Mouse (Mus musculus) heart, embryonic 11.5 days (tissue): ENCODE measurements around the gene Prune2. TPM values are rescaled to one million over a fixed set of nuclear protein-coding genes. Genes with fewer than 3 reads are reported as not detected.

ENCODE experiments used
- ATAC-seq: fragments of 200-750 bp; cut with Nextera tagmentation; replicated peaks from 2 replicates; pipeline ENCODE4 v1.8.0; 2017; ENCODE audit warnings: moderate library complexity; ENCODE audit not compliant: insufficient number of reproducible peaks, low FRiP score, low TSS enrichment
- H3K27ac ChIP-seq: fragments of 300-500 bp; sonication (generic); 2 replicates; pipeline ENCODE4 v1.5.1; 2014; ENCODE audit warnings: mild to moderate bottlenecking, low read depth, low read length
- H3K27me3 ChIP-seq: fragments of 300-500 bp; sonication (generic); 2 replicates; pipeline ENCODE4 v1.6.1; 2014; ENCODE audit warnings: mild to moderate bottlenecking, low read length, mixed read lengths; ENCODE audit not compliant: control insufficient read depth, insufficient read depth
- H3K36me3 ChIP-seq: fragments of 300-500 bp; sonication (generic); 2 replicates; pipeline ENCODE4 v1.6.1; 2014; ENCODE audit warnings: mild to moderate bottlenecking, low read length, moderate library complexity, mixed read lengths; ENCODE audit not compliant: control insufficient read depth, insufficient read depth
- H3K4me1 ChIP-seq: fragments of 300-500 bp; sonication (generic); 2 replicates; pipeline ENCODE4 v1.6.1; 2014; ENCODE audit warnings: low read length; ENCODE audit not compliant: control insufficient read depth, insufficient read depth
- H3K4me2 ChIP-seq: fragments of 300-500 bp; sonication (generic); 2 replicates; pipeline ENCODE4 v1.6.1; 2014; ENCODE audit warnings: mild to moderate bottlenecking, moderate library complexity
- H3K4me3 ChIP-seq: fragments of 300-500 bp; sonication (generic); 2 replicates; pipeline ENCODE4 v1.5.1; 2014; ENCODE audit warnings: low read depth, low read length
- H3K9ac ChIP-seq: fragments of 300-500 bp; sonication (generic); 2 replicates; pipeline ENCODE4 v1.6.1; 2014; ENCODE audit warnings: mild to moderate bottlenecking, low read depth, low read length, moderate library complexity
- H3K9me3 ChIP-seq: fragments of 300-500 bp; sonication (generic); replicated peaks from 2 replicates; pipeline ENCODE4 v1.6.1; 2016; ENCODE audit warnings: low read length; ENCODE audit not compliant: control insufficient read depth
- WGBS: fragments of 180-500 bp; shearing (Covaris S2); extraction: QIAGEN DNeasy Blood & Tissue Kit; methylation state at CpG from one replicate; pipeline ENCODE4 v1.1.7; 2014; ENCODE audit not compliant: insufficient replicate concordance; 5-methylcytosine and 5-hydroxymethylcytosine counted together
- polyA plus RNA-seq: library from polyadenylated mRNA; unstranded; fragments of >200 nt; fragmentation: Nextera tagmentation; extraction: Ambion mirVana; gene quantifications from 2 replicates; pipeline ENCODE4 v1.2.1, GENCODE M21; 2014

Gene Prune2
- polyA plus RNA-seq, 1 experiment from 2014 or later: 9.8 TPM

GRCm38 (mm10) chr19:17251453-17251852 lies 295.5 kb downstream of the Prune2 start:
- ATAC-seq: no peak
- no peaks in the 10 kb centered on the region for H3K9me3 ChIP-seq
- WGBS: 82% methylated on average over 8 of the region's 8 CpGs

GRCm38 (mm10) chr19:17252845-17253244 lies 296.9 kb downstream of the Prune2 start:
- ATAC-seq: no peak
- Histone ChIP-seq H3K27me3 (no peaks in the 10 kb centered on the region), H3K4me3 (no peak overlapping the region), H3K4me2 (no peak overlapping the region), H3K4me1 (no peaks in the 10 kb centered on the region), H3K36me3 (no peaks in the 10 kb centered on the region), H3K9me3 (no peaks in the 10 kb centered on the region), H3K9ac (no peak overlapping the region), H3K27ac (no peak overlapping the region)
- WGBS: 61% methylated on average over 3 of the region's 3 CpGs

More at GRCm38 (mm10) chr19:17251453-17251852, 295.5 kb downstream of the Prune2 start:
- no peaks in the 10 kb centered on the region for H3K27me3 ChIP-seq
- H3K4me2 ChIP-seq: no peak overlapping the region
- H3K4me3 ChIP-seq: no peak overlapping the region
- no peak overlapping the region for H3K27ac ChIP-seq
- H3K36me3 ChIP-seq: no peaks in the 10 kb centered on the region
- H3K4me1 ChIP-seq: no peaks in the 10 kb centered on the region
- H3K9ac ChIP-seq: no peak overlapping the region

- Histone ChIP-seq H3K4me3 (no peak overlapping the region), H3K27me3 (no peaks in the 10 kb centered on the region), H3K27ac (no peak overlapping the region), H3K36me3 (no peaks in the 10 kb centered on the region), H3K4me1 (no peaks in the 10 kb centered on the region), H3K4me2 (no peak overlapping the region), H3K9me3 (no peaks in the 10 kb centered on the region), H3K9ac (no peak overlapping the region)
- WGBS: 74% methylated on average over 4 of the region's 4 CpGs
- ATAC-seq: no peak
Measured at GRCm38 (mm10) chr19:17255511-17255910, 299.6 kb downstream of the Prune2 start.

- H3K36me3 ChIP-seq: no peaks in the 10 kb centered on the region
- no peaks in the 10 kb centered on the region for H3K27me3 ChIP-seq
- H3K4me1 ChIP-seq: no peaks in the 10 kb centered on the region
- ATAC-seq: no peak
- 70% methylated on average over 8 of the region's 8 CpGs for WGBS
- no peak overlapping the region for H3K9ac ChIP-seq
- no peak overlapping the region for H3K4me3 ChIP-seq
- H3K9me3 ChIP-seq: no peaks in the 10 kb centered on the region
- H3K4me2 ChIP-seq: no peak overlapping the region
- no peak overlapping the region for H3K27ac ChIP-seq
Measured at GRCm38 (mm10) chr19:17256388-17256787, 300.5 kb downstream of the Prune2 start.

GRCm38 (mm10) chr19:17256867-17257266 lies 300.9 kb downstream of the Prune2 start:
- no peak overlapping the region for H3K4me3 ChIP-seq

GRCm38 (mm10) chr19:17263181-17263580 lies 307.3 kb downstream of the Prune2 start:
- H3K27ac ChIP-seq: no peak overlapping the region
- no peak for ATAC-seq
- H3K4me3 ChIP-seq: no peak overlapping the region

More at GRCm38 (mm10) chr19:17256867-17257266, 300.9 kb downstream of the Prune2 start:
- Histone ChIP-seq H3K27me3 (no peaks in the 10 kb centered on the region), H3K27ac (no peak overlapping the region), H3K4me1 (no peaks in the 10 kb centered on the region), H3K4me2 (no peak overlapping the region), H3K9ac (no peak overlapping the region), H3K36me3 (no peaks in the 10 kb centered on the region), H3K9me3 (no peaks in the 10 kb centered on the region)
- 82% methylated on average over 10 of the region's 10 CpGs for WGBS
- no peak for ATAC-seq

GRCm38 (mm10) chr19:17263679-17264370 lies 307.9 kb downstream of the Prune2 start:
- H3K4me2 ChIP-seq: no peak overlapping the region
- H3K4me1 ChIP-seq: no peaks in the 10 kb centered on the region
- WGBS: 82% methylated on average over 13 of the region's 13 CpGs
- no peaks in the 10 kb centered on the region for H3K9me3 ChIP-seq
- no peak overlapping the region for H3K4me3 ChIP-seq
- ATAC-seq: no peak
- H3K27me3 ChIP-seq: no peaks in the 10 kb centered on the region
- H3K36me3 ChIP-seq: no peaks in the 10 kb centered on the region
- H3K27ac ChIP-seq: no peak overlapping the region
- H3K9ac ChIP-seq: no peak overlapping the region

More at GRCm38 (mm10) chr19:17263181-17263580, 307.3 kb downstream of the Prune2 start:
- Histone ChIP-seq H3K36me3 (no peaks in the 10 kb centered on the region), H3K9me3 (no peaks in the 10 kb centered on the region), H3K27me3 (no peaks in the 10 kb centered on the region), H3K4me2 (no peak overlapping the region), H3K9ac (no peak overlapping the region), H3K4me1 (no peaks in the 10 kb centered on the region)
- WGBS: 84% methylated on average over 2 of the region's 2 CpGs

GRCm38 (mm10) chr19:17264481-17265196 lies 308.7 kb downstream of the Prune2 start:
- no peaks in the 10 kb centered on the region for H3K4me1 ChIP-seq
- H3K27me3 ChIP-seq: no peaks in the 10 kb centered on the region
- no peak overlapping the region for H3K4me2 ChIP-seq
- H3K9ac ChIP-seq: no peak overlapping the region
- no peaks in the 10 kb centered on the region for H3K9me3 ChIP-seq
- H3K4me3 ChIP-seq: no peak overlapping the region
- no peaks in the 10 kb centered on the region for H3K36me3 ChIP-seq
- no peak overlapping the region for H3K27ac ChIP-seq
- ATAC-seq: no peak
- 84% methylated on average over 9 of the region's 9 CpGs for WGBS
